Mouse (Mus musculus) G1E (cell line): ENCODE results near the gene Txnrd2.

Experiments
- CTCF ChIP-seq: IDR thresholded peaks from 2 replicates; pipeline ENCODE4 v1.5.1; 2012; ENCODE audit warnings: low read depth, low read length, inconsistent platforms, mixed read lengths
- TAL1 ChIP-seq: conservative IDR thresholded peaks from 2 replicates; pipeline ENCODE4 v1.6.1; 2012; ENCODE audit warnings: low read depth, low read length, inconsistent platforms, mixed read lengths

DNA sequence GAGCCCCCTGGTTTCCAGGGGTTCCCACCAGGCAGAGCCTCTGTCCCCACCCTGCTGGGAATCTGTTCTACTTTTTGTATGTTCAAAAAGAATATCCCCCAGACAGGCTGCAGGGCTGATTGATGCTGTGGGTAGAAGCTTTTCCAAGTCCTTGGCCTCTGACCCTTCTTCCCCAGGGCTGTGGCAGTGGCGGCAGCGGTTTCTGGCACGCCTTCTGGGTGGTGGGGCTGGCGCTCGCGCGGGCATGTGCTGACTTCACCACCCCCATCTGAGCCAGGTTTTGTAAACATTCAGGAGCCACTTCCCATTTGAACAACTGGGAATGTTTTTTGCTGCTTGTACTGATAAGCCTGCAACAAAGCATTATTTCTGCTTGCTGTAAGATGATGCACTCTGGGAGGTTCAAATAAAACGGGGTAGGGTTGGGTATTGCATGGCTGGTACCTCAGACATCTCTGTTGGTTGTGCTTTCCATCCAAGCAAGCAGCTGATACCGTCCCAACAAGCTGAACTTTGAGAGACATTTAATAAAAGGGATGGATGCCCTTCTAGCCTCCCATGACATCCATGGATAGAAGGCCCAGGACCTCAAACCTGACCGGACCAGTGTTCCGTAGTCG lies 33.3 kb downstream of the Txnrd2 start:
- no peak for TF ChIP-seq CTCF
- no peak for TF ChIP-seq TAL1
